Mouse (Mus musculus) spleen, adult 18-20 months (tissue): ENCODE measurements around the gene Vamp3.
"Not testable (repeated sequence)": the region's sequence is repeated elsewhere in the genome, so short reads cannot be mapped to it uniquely, and the experiment has no call there.

Experiments used
- DNase-seq, 2 experiments: peaks; one replicate each; pipeline ENCODE4 v3.0.0; 2022; ENCODE audit warnings: mixed read lengths in 2 of 2

Vamp3 gene

DNA sequence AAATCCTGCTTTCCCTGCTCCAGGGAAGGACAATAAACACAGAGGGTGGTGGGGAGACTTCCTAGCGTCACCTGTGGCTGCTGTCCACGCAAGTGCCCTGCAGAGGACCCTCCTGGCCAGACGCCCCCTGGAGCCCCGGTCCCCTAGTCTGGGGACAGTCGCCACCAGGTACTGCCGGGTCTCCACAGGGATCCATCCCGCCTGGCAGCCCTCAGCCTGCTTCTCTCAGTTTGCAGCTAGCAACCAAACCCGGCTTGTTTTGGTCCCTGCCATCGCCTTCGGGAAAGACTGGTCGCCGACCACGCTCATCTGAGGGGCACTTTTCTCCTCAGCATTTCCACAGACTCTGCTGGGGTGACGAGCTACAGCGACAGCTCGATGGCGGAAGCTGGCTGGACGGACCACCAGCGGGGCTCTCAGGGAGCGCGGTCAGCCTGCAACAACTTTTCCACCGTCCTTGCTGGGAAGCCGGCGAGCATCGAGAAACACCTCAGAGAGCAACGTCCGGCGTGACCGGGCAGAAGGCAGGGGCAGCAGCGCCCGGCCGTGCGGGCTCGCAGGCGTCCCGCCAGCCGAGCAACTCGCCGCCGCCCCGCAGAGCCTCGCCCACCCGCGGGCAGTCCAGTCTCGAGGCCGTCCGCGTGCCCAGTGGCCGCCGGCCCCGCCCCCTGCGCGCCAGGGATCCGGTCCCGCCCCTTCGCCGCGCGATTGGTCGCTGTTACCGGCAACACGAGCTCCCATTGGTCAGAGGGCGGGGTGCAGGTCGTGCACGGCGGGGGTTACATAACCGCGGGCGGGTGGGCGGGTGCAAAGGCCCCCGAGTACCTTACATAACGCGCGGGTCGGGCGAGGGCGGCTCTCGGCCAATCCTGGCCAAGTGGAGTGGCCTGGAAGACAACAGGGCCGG is 13.5 kb downstream of the Vamp3 start, which contains the start of gene Per3:
Gene Per3, minus strand, starts transcription at position 629 of the 907 bp plus-strand sequence.
- peak; percentile 91 to 97 for DNase-seq

DNA sequence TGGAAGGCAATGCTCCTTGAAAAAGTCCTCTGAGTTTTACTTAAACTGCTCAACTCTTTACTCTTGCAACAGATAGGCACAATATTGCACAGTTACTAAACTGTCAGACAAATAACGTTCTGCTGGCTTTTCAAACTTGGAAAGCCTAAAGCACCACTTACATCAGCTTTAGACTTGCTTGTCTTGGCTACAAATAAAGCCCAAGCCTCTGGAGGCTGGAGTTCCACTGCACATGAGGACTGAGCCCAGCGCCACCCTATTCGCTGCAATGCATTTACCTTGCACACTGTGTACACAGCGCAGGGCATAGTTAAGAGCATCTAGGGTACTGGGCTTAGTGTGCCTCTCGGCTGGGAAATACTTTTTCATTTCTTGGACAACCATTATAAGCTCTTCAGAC is 14.5 kb downstream of the Vamp3 start:
- no peak for DNase-seq

DNA sequence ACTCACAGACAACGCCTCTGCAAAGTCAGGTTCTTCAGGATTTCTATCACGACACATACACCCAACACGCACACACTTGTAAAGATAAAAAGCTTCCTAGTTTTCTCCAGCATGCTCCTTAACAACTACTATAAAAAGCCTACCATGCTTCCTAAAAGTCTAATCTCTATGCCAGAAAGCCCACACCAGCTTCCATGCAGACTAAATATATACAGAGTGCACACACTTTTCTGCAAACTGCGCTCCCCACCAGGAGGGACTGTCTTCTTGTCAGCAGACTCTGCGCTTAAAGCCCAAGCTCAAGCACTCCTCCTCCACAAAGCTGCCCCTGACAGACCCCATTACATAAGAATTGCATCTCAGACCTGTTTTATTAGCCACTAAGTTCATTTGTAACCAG is 16.3 kb downstream of the Vamp3 start:
- DNase-seq, result no peak

DNA sequence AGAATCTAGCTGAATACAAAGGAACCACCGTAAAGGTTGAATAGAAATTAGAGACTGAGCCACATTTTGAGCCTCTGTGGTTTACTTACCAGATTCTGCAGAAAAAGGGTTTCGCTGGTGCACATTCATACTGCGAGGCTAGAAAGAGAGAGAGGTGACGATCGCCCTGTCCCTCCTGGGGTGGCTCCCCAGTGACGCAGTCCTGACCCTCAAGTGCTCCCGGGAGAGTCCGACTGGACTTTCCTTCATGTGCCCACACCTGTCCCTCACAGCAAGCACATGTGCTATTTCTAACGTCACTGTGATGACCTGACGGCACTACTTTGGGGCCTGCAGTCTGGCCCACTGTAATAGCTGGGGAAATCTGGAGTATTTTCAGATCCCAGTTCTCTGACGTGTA is 20.0 kb downstream of the Vamp3 start:
- no peak for DNase-seq

DNA sequence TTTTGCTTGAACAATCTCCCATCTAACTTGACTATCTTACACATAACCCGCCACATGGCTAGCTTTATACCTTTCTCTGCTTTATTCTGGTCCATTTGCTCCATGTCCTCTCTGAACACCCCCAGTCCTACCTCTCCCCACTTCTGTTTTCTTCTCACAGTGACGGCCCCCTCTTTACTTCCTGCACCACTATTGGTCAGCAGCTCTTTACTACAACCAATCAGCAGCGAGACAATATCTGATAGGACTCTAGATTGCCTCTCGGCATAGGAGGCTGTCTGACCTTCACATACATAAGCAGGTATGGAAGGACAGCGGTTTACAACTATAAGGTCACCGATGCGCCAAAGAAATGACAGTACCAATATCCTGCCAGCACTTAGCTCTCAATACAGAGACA is 21.2 kb downstream of the Vamp3 start:
- no peak for DNase-seq

DNA sequence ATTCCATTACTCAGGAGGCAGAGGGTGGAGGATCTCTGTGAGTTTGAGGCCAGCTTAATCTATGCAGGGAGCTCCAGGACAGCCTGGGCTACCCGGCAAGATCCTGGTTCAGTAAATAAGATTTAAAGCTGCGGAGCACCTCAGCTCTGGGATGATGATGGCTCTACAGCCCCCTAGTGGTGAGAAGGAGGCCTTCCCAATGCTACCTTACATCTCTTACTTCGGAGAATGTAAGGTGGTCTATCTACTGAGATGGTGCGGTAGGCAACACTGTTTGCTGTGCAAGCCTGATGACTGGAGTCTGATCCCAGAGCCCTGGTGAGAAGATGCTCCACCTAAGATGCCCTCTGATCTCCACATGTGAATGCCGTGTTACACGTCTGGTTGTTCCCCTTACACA is 30.8 kb downstream of the Vamp3 start:
- DNase-seq, result no peak

DNA sequence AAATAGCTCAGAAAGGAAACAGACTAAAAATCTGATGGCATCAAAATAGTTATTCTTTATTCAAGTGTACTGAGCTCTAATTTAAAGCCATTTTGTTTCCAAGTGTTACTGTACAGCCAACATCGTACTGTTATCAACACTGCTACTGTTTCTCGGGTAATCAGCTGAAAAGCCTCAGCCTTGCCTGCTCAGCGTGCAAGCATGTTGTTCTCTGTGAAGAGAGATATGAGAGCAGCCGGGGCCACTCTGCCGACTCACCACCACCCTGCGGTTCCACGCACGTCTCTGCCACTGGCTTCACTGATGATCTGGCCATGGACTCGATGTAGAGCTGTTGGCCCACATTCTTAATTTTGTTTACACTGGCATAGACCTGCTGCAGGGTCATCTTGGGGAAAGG is 33.6 kb downstream of the Vamp3 start:
- DNase-seq, result no peak

DNA sequence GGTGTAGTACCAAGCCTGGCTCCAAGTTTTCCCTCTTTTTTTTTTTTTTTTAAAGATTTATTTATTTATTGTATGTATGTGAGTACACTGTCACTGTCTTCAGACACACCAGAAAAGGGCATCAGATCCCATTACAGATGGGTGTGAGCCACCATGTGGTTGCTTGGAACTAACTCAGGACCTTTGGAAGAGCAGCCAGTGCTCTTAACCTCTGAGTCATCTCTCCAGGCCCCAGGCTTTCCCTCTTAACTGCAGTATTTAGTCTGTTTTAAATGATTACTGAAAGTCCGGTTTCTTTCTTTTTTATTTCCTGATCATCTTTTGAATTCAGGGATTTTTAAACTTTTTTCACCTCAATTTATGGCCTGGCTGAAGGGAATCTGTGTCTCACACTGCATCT is 40.4 kb downstream of the Vamp3 start:
- not testable (repeated sequence) for DNase-seq

DNA sequence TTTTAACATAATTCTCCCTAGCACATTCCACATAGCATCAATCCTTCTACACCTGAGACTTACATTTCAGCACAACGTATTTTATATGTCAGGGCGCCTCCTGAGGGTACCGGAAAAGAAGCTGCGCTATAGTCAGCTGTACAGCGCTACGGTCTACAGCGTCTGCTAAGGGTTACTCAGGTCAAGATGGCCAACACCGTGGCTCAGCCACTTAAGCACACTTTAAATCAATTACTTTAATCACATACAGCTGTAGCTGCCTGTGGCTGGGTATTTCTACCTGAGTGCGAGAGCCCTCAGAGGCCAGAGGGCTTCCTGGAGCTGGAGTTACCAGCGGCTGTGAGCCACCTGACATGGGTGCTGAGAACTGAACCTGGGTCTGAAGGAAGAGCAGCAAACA is 41.8 kb downstream of the Vamp3 start:
- DNase-seq, result no peak

DNA sequence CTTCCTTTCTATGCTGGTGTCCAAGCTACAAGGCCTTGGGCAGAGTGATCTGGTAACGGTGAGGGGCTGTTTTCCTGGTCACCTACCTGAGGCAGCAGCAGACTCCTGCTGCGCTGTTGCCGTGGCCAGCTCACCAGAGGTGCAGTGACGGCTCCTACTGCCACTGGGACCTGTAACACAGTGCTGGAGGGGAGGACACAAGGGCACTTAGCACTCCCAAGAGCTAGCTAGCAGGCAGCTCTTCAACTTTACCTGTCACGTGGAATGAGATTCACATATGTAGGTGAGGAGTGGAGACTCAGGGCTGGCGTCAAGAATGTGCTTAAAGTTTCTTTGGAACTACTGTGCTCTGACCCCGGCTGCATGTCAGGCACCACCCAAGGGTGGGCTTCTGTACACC is 47.4 kb downstream of the Vamp3 start:
- no peak for DNase-seq

DNA sequence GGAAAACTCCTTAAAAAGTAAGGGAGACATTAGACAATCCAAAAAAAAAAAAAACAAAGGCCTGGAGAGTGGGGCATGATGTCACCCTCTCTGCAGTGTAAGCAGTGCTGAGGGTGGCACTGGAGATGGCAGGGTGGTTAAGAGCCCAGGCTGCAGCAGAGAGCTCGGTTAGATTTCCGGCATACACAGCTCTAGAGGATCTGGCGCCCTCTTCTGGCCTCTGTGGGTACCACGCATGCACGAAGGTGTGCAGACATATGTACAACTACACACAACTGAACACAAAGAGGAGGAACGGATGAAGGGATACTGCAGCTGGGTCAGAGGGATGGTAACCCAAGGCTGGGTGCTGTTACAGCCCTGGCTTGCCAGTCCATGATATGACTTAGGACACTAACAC is 50.8 kb downstream of the Vamp3 start:
- DNase-seq, result peak in 1 of 2 experiments; percentile 32

DNA sequence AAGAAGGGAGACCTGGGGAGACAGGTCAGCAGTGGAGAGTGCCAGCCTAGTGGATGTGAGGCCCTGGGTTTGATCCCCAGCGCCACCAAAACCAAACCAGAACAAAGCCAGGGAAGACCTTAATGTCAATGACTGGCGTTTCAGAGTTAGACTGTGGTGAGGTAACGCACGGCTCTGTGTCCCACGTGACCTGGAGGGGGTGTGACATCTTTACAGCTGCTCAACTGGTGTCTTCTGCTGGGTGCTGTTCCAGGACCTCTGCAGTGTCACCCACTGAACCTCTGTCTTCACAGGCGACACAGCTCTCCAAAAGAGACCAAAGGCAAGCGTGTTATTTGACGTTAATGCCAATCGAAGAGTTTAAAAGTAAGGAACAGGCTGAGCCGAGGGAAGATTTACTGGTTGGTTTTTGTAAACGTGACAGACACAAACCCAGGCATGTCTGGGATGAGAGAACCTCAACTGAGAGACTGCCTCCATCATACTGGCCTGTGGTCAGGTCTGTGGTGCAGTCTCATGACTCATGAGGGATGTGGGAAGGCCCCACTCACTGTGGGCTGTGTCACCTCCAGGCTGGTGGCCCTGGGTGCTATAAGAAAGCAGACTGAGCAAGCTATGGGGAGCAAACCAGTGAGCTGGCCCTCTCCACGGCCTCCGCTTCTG is 52.0 kb downstream of the Vamp3 start:
- DNase-seq, result no peak

DNA sequence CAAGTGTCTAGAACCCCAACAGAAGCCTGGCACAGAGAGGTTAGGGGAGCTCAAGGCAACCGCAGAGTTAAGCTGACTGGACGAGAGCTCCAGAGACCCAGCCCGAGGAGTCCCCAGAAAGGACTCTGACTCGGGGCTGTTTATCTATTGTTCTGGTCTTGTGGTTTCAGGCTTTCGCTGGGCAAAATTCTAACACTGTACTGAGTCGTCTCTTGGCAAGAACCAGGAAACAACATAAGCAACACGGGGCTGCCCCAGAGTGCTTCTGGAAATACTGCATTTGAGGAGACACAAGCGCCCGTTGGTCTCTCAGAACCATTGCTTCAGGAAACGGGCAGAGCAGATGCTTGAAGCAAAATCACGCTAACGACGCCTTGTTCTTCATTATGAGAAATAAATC is 56.4 kb downstream of the Vamp3 start:
- DNase-seq, result no peak

DNA sequence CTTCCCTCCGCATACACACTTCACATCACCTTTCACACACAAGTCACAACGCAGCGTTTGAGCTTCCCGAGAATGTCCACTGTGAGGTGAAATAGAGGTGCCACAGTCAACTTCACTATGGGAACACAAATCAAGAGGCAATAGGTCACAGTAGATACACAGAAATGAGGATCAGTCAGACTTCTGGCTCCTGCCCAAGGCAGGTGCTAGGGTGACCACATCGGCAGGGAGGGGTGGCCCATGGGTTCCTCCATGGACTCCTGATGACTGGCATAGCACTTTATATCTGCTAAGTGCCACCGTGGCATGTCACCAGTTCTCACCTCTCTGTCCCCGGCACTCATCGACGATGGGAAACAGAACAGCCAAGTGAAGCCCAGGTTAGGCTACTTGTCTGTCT is 59.1 kb downstream of the Vamp3 start:
- no peak for DNase-seq
